Mouse (Mus musculus): Measurements from ENCODE around the gene Kcnk12. TPM values are rescaled to one million over a fixed set of nuclear protein-coding genes. Genes with fewer than 3 reads are reported as not detected.

The Kcnk12 gene
- polyA plus RNA-seq, 2 experiments = 0.08 TPM; not detected in 1

GRCm38 (mm10) chr17:87793331-87793730 lies 4.5 kb downstream of the Kcnk12 start:
- H3K4me3 ChIP-seq (replicated peaks; ENCODE audit: low read length) = no peak overlapping the region
- no peaks in the 10 kb centered on the region for H3K36me3 ChIP-seq (ENCODE audit: control insufficient read depth, insufficient read depth, low read length)
- no peak for TF ChIP-seq POLR2A (IDR thresholded peaks at IDR 0.05; ENCODE audit: borderline replicate concordance, extremely low read depth, insufficient read depth, insufficient read length)
- H3K27me3 ChIP-seq (ENCODE audit: control insufficient read depth, insufficient read depth, low read length) = peaks cover 54% of the 10 kb centered on the region
- H3K9ac ChIP-seq (ENCODE audit: low read depth, low read length, severe bottlenecking) = no peak overlapping the region
- ATAC-seq (ENCODE audit: low FRiP score, low read depth) (no peak), DNase-seq (ENCODE audit: low spot score) (no peak)
- H3K9me3 ChIP-seq (ENCODE audit: control insufficient read depth, low read length) = no peaks in the 10 kb centered on the region
- WGBS = 68% methylated on average over 5 of the region's 5 CpGs
- H3K4me1 ChIP-seq (ENCODE audit: control insufficient read depth, insufficient read depth, low read length) = peaks cover 14% of the 10 kb centered on the region
- H3K27ac ChIP-seq (replicated peaks; ENCODE audit: low read depth, low read length) = no peak overlapping the region
- no peak overlapping the region for H3K4me2 ChIP-seq (replicated peaks; ENCODE audit: low read depth, low read length, severe bottlenecking)

- Histone ChIP-seq H3K4me3 (replicated peaks; ENCODE audit: low read length) (no peak overlapping the region), H3K27ac (replicated peaks; ENCODE audit: low read depth, low read length) (no peak overlapping the region), H3K36me3 (ENCODE audit: control insufficient read depth, insufficient read depth, low read length) (no peaks in the 10 kb centered on the region), H3K4me1 (ENCODE audit: control insufficient read depth, insufficient read depth, low read length) (peaks cover 11% of the 10 kb centered on the region), H3K4me2 (replicated peaks; ENCODE audit: low read depth, low read length, severe bottlenecking) (no peak overlapping the region), H3K9me3 (ENCODE audit: control insufficient read depth, low read length) (no peaks in the 10 kb centered on the region), H3K9ac (ENCODE audit: low read depth, low read length, severe bottlenecking) (no peak overlapping the region), H3K27me3 (ENCODE audit: control insufficient read depth, insufficient read depth, low read length) (peaks cover 48% of the 10 kb centered on the region)
- WGBS = 64% methylated on average over 12 of the region's 12 CpGs
- no peak for DNase-seq (ENCODE audit: low spot score)
- no peak for ATAC-seq (ENCODE audit: low FRiP score, low read depth)
- TF ChIP-seq POLR2A (IDR thresholded peaks at IDR 0.05; ENCODE audit: borderline replicate concordance, extremely low read depth, insufficient read depth, insufficient read length) = no peak
Observed at GRCm38 (mm10) chr17:87792623-87793315, 5.0 kb downstream of the Kcnk12 start.

- no peak overlapping the region for H3K27ac ChIP-seq (replicated peaks; ENCODE audit: low read depth, low read length)
- H3K9ac ChIP-seq (ENCODE audit: low read depth, low read length, severe bottlenecking) = no peak overlapping the region
- H3K4me1 ChIP-seq (ENCODE audit: control insufficient read depth, insufficient read depth, low read length) = no peaks in the 10 kb centered on the region
- 75% methylated on average over 7 of the region's 7 CpGs for WGBS
- no peak for TF ChIP-seq POLR2A (IDR thresholded peaks at IDR 0.05; ENCODE audit: borderline replicate concordance, extremely low read depth, insufficient read depth, insufficient read length)
- DNase-seq (ENCODE audit: low spot score) (no peak), ATAC-seq (ENCODE audit: low FRiP score, low read depth) (no peak)
- H3K27me3 ChIP-seq (ENCODE audit: control insufficient read depth, insufficient read depth, low read length) = peaks cover 37% of the 10 kb centered on the region
- H3K9me3 ChIP-seq (ENCODE audit: control insufficient read depth, low read length) = no peaks in the 10 kb centered on the region
- no peak overlapping the region for H3K4me3 ChIP-seq (replicated peaks; ENCODE audit: low read length)
- no peaks in the 10 kb centered on the region for H3K36me3 ChIP-seq (ENCODE audit: control insufficient read depth, insufficient read depth, low read length)
- no peak overlapping the region for H3K4me2 ChIP-seq (replicated peaks; ENCODE audit: low read depth, low read length, severe bottlenecking)
Observed at GRCm38 (mm10) chr17:87791517-87792098, 6.2 kb downstream of the Kcnk12 start.

- no peak for ATAC-seq (ENCODE audit: low FRiP score, low read depth)
Observed at GRCm38 (mm10) chr17:87790661-87791060, 7.1 kb downstream of the Kcnk12 start.

GRCm38 (mm10) chr17:87788216-87788615 lies 9.6 kb downstream of the Kcnk12 start:
- Histone ChIP-seq H3K4me1 (ENCODE audit: control insufficient read depth, insufficient read depth, low read length) (no peaks in the 10 kb centered on the region), H3K9me3 (ENCODE audit: control insufficient read depth, low read length) (no peaks in the 10 kb centered on the region), H3K9ac (ENCODE audit: low read depth, low read length, severe bottlenecking) (no peak overlapping the region), H3K4me3 (replicated peaks; ENCODE audit: low read length) (no peak overlapping the region), H3K27ac (replicated peaks; ENCODE audit: low read depth, low read length) (no peak overlapping the region), H3K4me2 (replicated peaks; ENCODE audit: low read depth, low read length, severe bottlenecking) (no peak overlapping the region), H3K36me3 (ENCODE audit: control insufficient read depth, insufficient read depth, low read length) (no peaks in the 10 kb centered on the region), H3K27me3 (ENCODE audit: control insufficient read depth, insufficient read depth, low read length) (peaks cover 7% of the 10 kb centered on the region)
- ATAC-seq (ENCODE audit: low FRiP score, low read depth) = no peak
- no peak for TF ChIP-seq POLR2A (IDR thresholded peaks at IDR 0.05; ENCODE audit: borderline replicate concordance, extremely low read depth, insufficient read depth, insufficient read length)
- no peak for DNase-seq (ENCODE audit: low spot score)
- WGBS = 77% methylated on average over 6 of the region's 6 CpGs

More at GRCm38 (mm10) chr17:87790661-87791060, 7.1 kb downstream of the Kcnk12 start:
- no peak for TF ChIP-seq POLR2A (IDR thresholded peaks at IDR 0.05; ENCODE audit: borderline replicate concordance, extremely low read depth, insufficient read depth, insufficient read length)
- no peak for DNase-seq (ENCODE audit: low spot score)
- no peak overlapping the region for H3K4me3 ChIP-seq (replicated peaks; ENCODE audit: low read length)
- H3K9ac ChIP-seq (ENCODE audit: low read depth, low read length, severe bottlenecking) = no peak overlapping the region
- no peaks in the 10 kb centered on the region for H3K9me3 ChIP-seq (ENCODE audit: control insufficient read depth, low read length)
- WGBS = 88% methylated on average over 5 of the region's 5 CpGs
- H3K36me3 ChIP-seq (ENCODE audit: control insufficient read depth, insufficient read depth, low read length) = no peaks in the 10 kb centered on the region
- H3K4me2 ChIP-seq (replicated peaks; ENCODE audit: low read depth, low read length, severe bottlenecking) = no peak overlapping the region
- H3K4me1 ChIP-seq (ENCODE audit: control insufficient read depth, insufficient read depth, low read length) = no peaks in the 10 kb centered on the region
- H3K27ac ChIP-seq (replicated peaks; ENCODE audit: low read depth, low read length) = no peak overlapping the region
- H3K27me3 ChIP-seq (ENCODE audit: control insufficient read depth, insufficient read depth, low read length) = peaks cover 28% of the 10 kb centered on the region

Data from limb, embryonic 14.5 days (tissue).